In the genomic region with DNA sequence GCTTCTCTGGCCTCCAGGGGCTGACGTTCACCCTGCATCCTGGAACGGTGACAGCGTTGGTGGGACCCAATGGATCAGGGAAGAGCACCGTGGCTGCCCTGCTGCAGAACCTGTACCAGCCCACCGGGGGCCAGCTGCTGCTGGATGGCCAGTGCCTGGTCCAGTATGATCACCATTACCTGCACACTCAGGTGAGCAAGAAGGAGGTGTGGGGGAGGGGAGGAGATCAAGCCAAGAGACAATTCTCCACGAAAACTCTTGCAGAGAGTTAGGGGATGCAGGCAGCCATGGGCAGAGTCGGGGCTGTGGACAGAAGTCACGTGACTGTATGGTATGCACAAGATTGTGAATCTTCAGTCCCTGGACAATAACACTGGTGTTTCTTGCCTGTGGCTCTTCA, we compare ENCODE assay signal across 19 mouse cellular contexts. TPM values are rescaled to one million over a fixed set of nuclear protein-coding genes. Genes with fewer than 3 reads are reported as not detected.
DNase-seq lines count a peak whose midpoint lies in the region.
"Had no signal": no experiment of that assay in that cellular context is flagged by ENCODE, and none has a peak within 500 bp of the region (broad histone marks: within the 10 kb centered on the region; RNA-seq: fewer than 3 reads in every experiment).

No protein-coding gene starts in this region.

- WGBS in heart, embryonic 10.5 days, result 47% methylated on average over 8 of the region's 8 CpGs

- H3K36me3 ChIP-seq in heart, embryonic 10.5 days, result no peaks in the 10 kb centered on the region

- DNase-seq in heart, adult 11 months, result peak; percentile 85
- no peak for DNase-seq in heart, adult 18-20 months
- DNase-seq in heart, embryonic 10.5 days (ENCODE audit: low spot score), result peak; percentile 73
- DNase-seq in heart, postnatal 10 days, result no peak
- DNase-seq: adrenal gland, adult 2 months; adrenal gland, adult 8-10 months; adrenal gland, postnatal 10 days; adrenal gland, postnatal 14 days; adrenal gland, postnatal 25 days; adrenal gland, postnatal 36 days; B cell, adult 2 months; cerebellum, adult 11 months; cerebellum, adult 11-12 months; cerebellum, adult 18-20 months had no signal

- intact Hi-C loops in heart, postnatal 10 days (cut with DNase I), result no loop called here

- H3K27me3 ChIP-seq in heart, embryonic 10.5 days (ENCODE audit: insufficient read depth, poor library complexity, severe bottlenecking), result peaks cover 98% of the 10 kb centered on the region
- H3K27me3 ChIP-seq: CH12.LX, Patski had no signal

- peaks cover 16% of the 10 kb centered on the region for H3K4me1 ChIP-seq in heart, embryonic 10.5 days

- H3K27ac ChIP-seq in heart, embryonic 10.5 days, result no peak overlapping the region

- H3K9me3 ChIP-seq in heart, embryonic 10.5 days, result no peaks in the 10 kb centered on the region
- H3K9me3 ChIP-seq: G1E had no signal

- no peak overlapping the region for H3K4me3 ChIP-seq in heart, embryonic 10.5 days

RNA-seq across cellular contexts. Expression of gene Psmb8, which starts 4.1 kb away (rescaled TPM):
- 10 to 100 TPM; 19.5 to 34.4 TPM for total RNA-seq in heart, adult 18-20 months (2021)
- 0.86 and 0.87 TPM in 2 replicates for polyA plus RNA-seq in heart, embryonic 10.5 days (2016; fragmentation: Nextera tagmentation; extraction: Ambion mirVana)
- total RNA-seq in heart, postnatal 10 days (2021), result 10 to 100 TPM; 10.3 to 10.7 TPM

RNA-seq across cellular contexts. Expression of gene Psmb9, which starts 5.9 kb away (rescaled TPM):
- total RNA-seq in heart, adult 18-20 months (2021), result 10 to 100 TPM; 13.1 to 25.3 TPM
- polyA plus RNA-seq in heart, embryonic 10.5 days (2016; fragmentation: Nextera tagmentation; extraction: Ambion mirVana), result 0.41 and 0.60 TPM in 2 replicates
- total RNA-seq in heart, postnatal 10 days (2021), result 1 to 10 TPM; 3.2 to 4.6 TPM

RNA-seq across cellular contexts. Expression of gene Tap1, which starts 6.1 kb away (rescaled TPM):
- 10 to 100 TPM in 1 of 2 experiments, 1 to 10 TPM in 1; 5.7 to 11.4 TPM for total RNA-seq in heart, adult 18-20 months (2021)
- 0.84 and 1.2 TPM in 2 replicates for polyA plus RNA-seq in heart, embryonic 10.5 days (2016; fragmentation: Nextera tagmentation; extraction: Ambion mirVana)
- 1 to 10 TPM; 6.7 to 7.0 TPM for total RNA-seq in heart, postnatal 10 days (2021)

RNA-seq across cellular contexts. Expression of gene Tap2, which starts 9.9 kb away (rescaled TPM):
- total RNA-seq in heart, adult 18-20 months (2021), result 10 to 100 TPM; 25.3 to 33.3 TPM
- 0.48 and 0.51 TPM in 2 replicates for polyA plus RNA-seq in heart, embryonic 10.5 days (2016; fragmentation: Nextera tagmentation; extraction: Ambion mirVana)
- total RNA-seq in heart, postnatal 10 days (2021), result 10 to 100 TPM; 17.6 to 20.3 TPM

RNA-seq across cellular contexts. Expression of gene H2-DMb1, which starts 40.6 kb away (rescaled TPM):
- total RNA-seq in heart, adult 18-20 months (2021), result 1 to 10 TPM; 3.0 to 3.9 TPM
- 0.23 and 0.29 TPM in 2 replicates for polyA plus RNA-seq in heart, embryonic 10.5 days (2016; fragmentation: Nextera tagmentation; extraction: Ambion mirVana)
- under 1 TPM; 0.72 to 0.89 TPM for total RNA-seq in heart, postnatal 10 days (2021)
- total RNA-seq: MEL had no signal
- polyA plus RNA-seq: C2C12 had no signal

Comparison
In these comparisons a context has a peak if more than half of its experiments do, and no peak if none do; other contexts are left out.
1. DNase-seq: peak in heart, adult 11 months (single experiment) and heart, embryonic 10.5 days (single experiment); none in heart, adult 18-20 months (0 of 2) and heart, postnatal 10 days (0 of 2).